Mouse (Mus musculus): ENCODE measurements around the gene Pde10a.

DNA sequence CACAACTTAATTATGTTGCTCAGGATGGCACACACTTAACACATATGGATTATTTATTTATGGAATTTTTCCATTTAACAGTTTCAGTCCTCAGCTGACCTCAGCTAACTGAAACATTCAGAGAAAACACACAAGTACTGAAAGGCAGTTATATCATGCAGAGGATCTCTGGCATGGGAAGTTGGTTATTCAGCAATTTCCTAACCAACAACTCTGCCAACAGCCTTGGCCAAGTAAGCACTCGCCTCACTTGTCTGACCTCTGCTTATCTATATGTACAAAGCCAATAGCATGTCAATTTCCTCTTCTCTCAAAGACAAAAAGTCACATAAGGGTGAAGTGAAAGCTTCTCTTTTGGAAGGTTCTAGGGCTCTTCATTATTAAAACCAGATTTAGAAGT is 244.0 kb downstream of the Pde10a start:
- TF ChIP-seq CTCF (IDR thresholded peaks at IDR 0.05; ENCODE audit: extremely low read depth, insufficient read length, insufficient replicate concordance, low read depth, low read length) (no peak), POLR2A (IDR thresholded peaks at IDR 0.05; ENCODE audit: low read depth, low read length) (no peak)

Data from small intestine, adult 2 months (tissue).